Mouse (Mus musculus) CH12.LX (cell line): ENCODE measurements around the gene Gm20388. TPM values are rescaled to one million over a fixed set of nuclear protein-coding genes. Genes with fewer than 3 reads are reported as not detected.

Experiments used
- DNase-seq: peaks from one replicate; pipeline ENCODE4 v3.0.0-alpha.2; 2013; ENCODE audit errors: extremely low read depth
- H3K27ac ChIP-seq: 2 replicates; pipeline ENCODE4 v1.5.1; 2012; ENCODE audit warnings: low read depth, mild to moderate bottlenecking, control low read depth, moderate library complexity; ENCODE audit not compliant: insufficient read depth
- H3K27me3 ChIP-seq: replicated peaks from 2 replicates; pipeline ENCODE3; 2012; ENCODE audit warnings: inconsistent platforms
- H3K36me3 ChIP-seq, 2 experiments: replicated peaks in 1 of 2; 2 replicates each; pipeline versions ENCODE3 to v1.6.1; 2012; ENCODE audit warnings: inconsistent platforms in 1 of 2, low read length in 1 of 2, mild to moderate bottlenecking in 1 of 2, mixed read lengths in 1 of 2, moderate library complexity in 1 of 2; ENCODE audit not compliant: control insufficient read depth in 1 of 2, insufficient read depth in 1 of 2
- H3K4me1 ChIP-seq, 2 experiments: 2 replicates each; pipeline ENCODE4 v1.6.1; 2012; ENCODE audit warnings: inconsistent platforms in 1 of 2, moderate library complexity in 1 of 2; ENCODE audit not compliant: insufficient read depth in 2 of 2, control insufficient read depth in 1 of 2
- H3K4me2 ChIP-seq: 2 replicates; pipeline ENCODE4 v1.6.1; 2012; ENCODE audit warnings: low read depth, mild to moderate bottlenecking, control low read depth; ENCODE audit not compliant: poor library complexity, insufficient read depth, severe bottlenecking
- H3K4me3 ChIP-seq, 3 experiments: fragments of 150-350 bp in 1 of 3; sonication (generic) in 1 of 3; replicated peaks in 1 of 3; 2 replicates each; pipeline versions ENCODE3 to v1.5.1; 2011 to 2012; ENCODE audit warnings: low read depth in 2 of 3, low read length in 2 of 3, mild to moderate bottlenecking in 2 of 3, moderate library complexity in 2 of 3, control low read depth in 1 of 3, improper control_type of control experiment in 1 of 3, inconsistent platforms in 1 of 3, mixed read lengths in 1 of 3; ENCODE audit not compliant: poor library complexity in 1 of 3
- H3K79me2 ChIP-seq: replicated peaks from 2 replicates; pipeline ENCODE4 v1.6.1; 2012; ENCODE audit warnings: mild to moderate bottlenecking, moderate library complexity; ENCODE audit not compliant: control insufficient read depth, poor library complexity, insufficient read depth, severe bottlenecking; ENCODE audit errors: extremely low read depth
- H3K9ac ChIP-seq: 2 replicates; pipeline ENCODE4 v1.6.1; 2012; ENCODE audit warnings: low read depth, mild to moderate bottlenecking, control low read depth, moderate library complexity; ENCODE audit not compliant: insufficient read depth
- H3K9me3 ChIP-seq: replicated peaks from 2 replicates; pipeline ENCODE3; 2012; ENCODE audit warnings: low read length, inconsistent platforms, mixed read lengths
- CHD1 ChIP-seq: IDR thresholded peaks from 2 replicates; pipeline ENCODE4 v1.6.1; 2012; ENCODE audit warnings: low read depth, low read length, improper control_type of control experiment, inconsistent platforms
- CTCF ChIP-seq, 2 experiments: IDR thresholded peaks in 1 of 2; conservative IDR thresholded peaks in 1 of 2; 2 replicates each; pipeline ENCODE4 v1.5.1; 2011 to 2012; ENCODE audit warnings: low read depth in 2 of 2, low read length in 2 of 2, improper control_type of control experiment in 1 of 2, inconsistent platforms in 1 of 2, mild to moderate bottlenecking in 1 of 2, moderate library complexity in 1 of 2
- E2F4 ChIP-seq: IDR thresholded peaks from 2 replicates; pipeline ENCODE4 v1.6.1; 2011; ENCODE audit warnings: low read depth, low read length, improper control_type of control experiment; ENCODE audit not compliant: insufficient replicate concordance
- ELF1 ChIP-seq: IDR thresholded peaks from 2 replicates; pipeline ENCODE4 v1.6.1; 2014; ENCODE audit warnings: low read depth, mild to moderate bottlenecking, inconsistent platforms, low read length, improper control_type of control experiment
- ETS1 ChIP-seq: conservative IDR thresholded peaks from 2 replicates; pipeline ENCODE4 v1.6.1; 2012; ENCODE audit warnings: low read depth, mild to moderate bottlenecking, inconsistent platforms, low read length, improper control_type of control experiment, moderate library complexity
- GABPA ChIP-seq: IDR thresholded peaks from 2 replicates; pipeline ENCODE4 v1.6.1; 2012; ENCODE audit warnings: low read depth, low read length, improper control_type of control experiment, inconsistent platforms; ENCODE audit not compliant: insufficient replicate concordance
- JUND ChIP-seq: conservative IDR thresholded peaks from 2 replicates; pipeline ENCODE4 v1.6.1; 2011; ENCODE audit warnings: low read depth, low read length, improper control_type of control experiment
- KAT2A ChIP-seq: IDR thresholded peaks from 2 replicates; pipeline ENCODE4 v1.6.1; 2012; ENCODE audit warnings: low read length, improper control_type of control experiment, inconsistent platforms; ENCODE audit not compliant: insufficient replicate concordance
- MEF2A ChIP-seq: IDR thresholded peaks from 2 replicates; pipeline ENCODE4 v1.6.1; 2014; ENCODE audit warnings: low read depth, mild to moderate bottlenecking, inconsistent platforms, low read length, improper control_type of control experiment, borderline replicate concordance
- MYC ChIP-seq: IDR thresholded peaks from 2 replicates; pipeline ENCODE4 v1.6.1; 2011; ENCODE audit warnings: low read depth, mild to moderate bottlenecking, improper control_type of control experiment, low read length
- NELFE ChIP-seq: IDR thresholded peaks from 2 replicates; pipeline ENCODE4 v1.6.1; 2011; ENCODE audit warnings: low read depth, low read length, improper control_type of control experiment
- NRF1 ChIP-seq: IDR thresholded peaks from 2 replicates; pipeline ENCODE4 v1.6.1; 2014; ENCODE audit warnings: low read depth, mild to moderate bottlenecking, inconsistent platforms, low read length, improper control_type of control experiment, moderate library complexity
- POLR2AphosphoS2 ChIP-seq: IDR thresholded peaks from 2 replicates; pipeline ENCODE4 v1.6.1; 2011; ENCODE audit warnings: low read depth, low read length, improper control_type of control experiment
- RAD21 ChIP-seq: IDR thresholded peaks from 2 replicates; pipeline ENCODE4 v1.6.1; 2011; ENCODE audit warnings: low read depth, mild to moderate bottlenecking, low read length, improper control_type of control experiment, moderate library complexity
- SIN3A ChIP-seq: IDR thresholded peaks from 2 replicates; pipeline ENCODE4 v1.6.1; 2012; ENCODE audit warnings: low read length, improper control_type of control experiment, inconsistent platforms
- TBP ChIP-seq: conservative IDR thresholded peaks from 2 replicates; pipeline ENCODE4 v1.6.1; 2011; ENCODE audit warnings: low read depth, low read length, improper control_type of control experiment
- TCF12 ChIP-seq: IDR thresholded peaks from 2 replicates; pipeline ENCODE4 v1.6.1; 2014; ENCODE audit warnings: low read depth, mild to moderate bottlenecking, inconsistent platforms, low read length, improper control_type of control experiment
- USF1 ChIP-seq: IDR thresholded peaks from 2 replicates; pipeline ENCODE4 v1.6.1; 2014; ENCODE audit warnings: low read depth, mild to moderate bottlenecking, inconsistent platforms, low read length, improper control_type of control experiment
- USF2 ChIP-seq: conservative IDR thresholded peaks from 2 replicates; pipeline ENCODE4 v1.6.1; 2011; ENCODE audit warnings: low read depth, low read length, improper control_type of control experiment
- ZKSCAN1 ChIP-seq: IDR thresholded peaks from 2 replicates; pipeline ENCODE4 v1.6.1; 2012; ENCODE audit warnings: low read depth, inconsistent platforms, low read length, improper control_type of control experiment, borderline replicate concordance
- ZMIZ1 ChIP-seq: IDR thresholded peaks from 2 replicates; pipeline ENCODE4 v1.6.1; 2012; ENCODE audit warnings: low read depth, mild to moderate bottlenecking, inconsistent platforms, low read length, improper control_type of control experiment
- ZNF384 ChIP-seq: IDR thresholded peaks from 2 replicates; pipeline ENCODE4 v1.6.1; 2012; ENCODE audit warnings: low read depth, low read length, improper control_type of control experiment, inconsistent platforms
- dilution Hi-C: fragments of 300-500 bp; cut with MboI; formaldehyde crosslinking; loops from 2 replicates; pipeline ENCODE4 v1.14.3; 2020; ENCODE audit warnings: low sequenced_read_pairs; ENCODE audit not compliant: extremely low pct_unique_long_range_greater_than_20kb, extremely low pct_ligation_motif_present
- in situ Hi-C: fragments of 300-500 bp; cut with MboI; formaldehyde crosslinking; loops from 3 replicates; pipeline ENCODE4 v1.14.3; 2019; ENCODE audit warnings: low sequenced_read_pairs, low pct_ligation_motif_present, low pct_unique_long_range_greater_than_20kb, mixed read lengths
- polyA plus RNA-seq: library from polyadenylated mRNA; unstranded; fragments of >175 nt; gene quantifications from 2 replicates; pipeline ENCODE4 v1.2.1, GENCODE M21; 2012; ENCODE audit warnings: low read depth; ENCODE audit not compliant: insufficient read length
- total RNA-seq, 2 experiments: library from RNA; depleted of rRNA; stranded (reverse); fragments of 300-350 nt in 1 of 2; fragments of >200 nt in 1 of 2; gene quantifications; 2 replicates each; pipeline ENCODE4 v1.2.3; 2012 to 2014

Gene Gm20388
- total and polyA plus RNA-seq, 3 experiments: 14.8 to 26.3 (median 22.2) TPM

DNA sequence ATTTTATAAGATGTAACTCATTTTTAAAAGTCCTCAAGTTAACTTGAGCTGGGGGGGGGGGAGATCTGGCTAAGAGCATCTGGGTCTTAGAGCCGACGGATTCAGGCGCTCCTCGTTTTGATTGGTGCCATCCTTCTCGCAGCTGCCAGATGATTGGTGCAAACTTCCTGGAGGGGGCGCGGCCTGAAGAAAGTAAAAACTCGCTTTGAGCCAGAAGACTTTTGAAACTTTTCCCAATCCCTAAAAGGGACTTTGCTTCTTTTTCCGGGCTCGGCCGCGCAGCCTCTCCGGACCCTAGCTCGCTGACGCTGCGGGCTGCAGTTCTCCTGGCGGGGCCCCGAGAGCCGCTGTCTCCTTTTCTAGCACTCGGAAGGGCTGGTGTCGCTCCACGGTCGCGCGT, 1205.3 kb downstream of the Gm20388 start, which contains the start of gene Foxc2:
TSS of gene Foxc2 (plus strand) at position 224 of the 400 bp plus-strand sequence.
- Histone ChIP-seq H3K79me2 (no peaks in the 10 kb centered on the region), H3K27me3 (peaks cover 27% of the 10 kb centered on the region), H3K4me3 (no peak within 1 kb of the TSS), H3K9me3 (peaks cover 28% of the 10 kb centered on the region), H3K36me3 (no peaks in the 10 kb centered on the region), H3K4me1 (peaks cover 0 to 10% of the 10 kb centered on the region in 2 experiments; a peak in 2 of 4 replicates), H3K27ac (no peak within 1 kb of the TSS), H3K4me2 (no peak within 1 kb of the TSS), H3K9ac (no peak within 1 kb of the TSS)
- in situ Hi-C loops: loop anchor here (5.0 kb wide), 1 partner anchor 96 kb away; no protein-coding TSS in a partner anchor
- DNase-seq: no peak
- no peak for TF ChIP-seq ZNF384
- no peak for TF ChIP-seq MYC
- no peak for TF ChIP-seq ZKSCAN1
- TF ChIP-seq CTCF (conservative IDR thresholded peaks at IDR 0.05 in 1 of 2, IDR thresholded peaks at IDR 0.05 in 1 of 2; ENCODE audit: low read depth in 2 of 2, low read length in 2 of 2): no peak
- no peak for TF ChIP-seq ETS1
- TF ChIP-seq USF2: no peak
- TF ChIP-seq KAT2A: no peak
- TF ChIP-seq TCF12: no peak
- dilution Hi-C loops: no loop called here

DNA sequence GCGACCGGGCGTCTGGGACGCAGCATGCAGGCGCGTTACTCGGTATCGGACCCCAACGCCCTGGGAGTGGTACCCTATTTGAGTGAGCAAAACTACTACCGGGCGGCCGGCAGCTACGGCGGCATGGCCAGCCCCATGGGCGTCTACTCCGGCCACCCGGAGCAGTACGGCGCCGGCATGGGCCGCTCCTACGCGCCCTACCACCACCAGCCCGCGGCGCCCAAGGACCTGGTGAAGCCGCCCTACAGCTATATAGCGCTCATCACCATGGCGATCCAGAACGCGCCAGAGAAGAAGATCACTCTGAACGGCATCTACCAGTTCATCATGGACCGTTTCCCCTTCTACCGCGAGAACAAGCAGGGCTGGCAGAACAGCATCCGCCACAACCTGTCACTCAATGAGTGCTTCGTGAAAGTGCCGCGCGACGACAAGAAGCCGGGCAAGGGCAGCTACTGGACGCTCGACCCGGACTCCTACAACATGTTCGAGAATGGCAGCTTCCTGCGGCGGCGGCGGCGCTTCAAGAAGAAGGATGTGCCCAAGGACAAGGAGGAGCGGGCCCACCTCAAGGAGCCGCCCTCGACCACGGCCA, 1206.0 kb downstream of the Gm20388 start:
- no peak overlapping the region for H3K4me3 ChIP-seq

More for the DNA sequence above, 1206.0 kb downstream of the Gm20388 start:
- peaks cover 28% of the 10 kb centered on the region for H3K9me3 ChIP-seq
- in situ Hi-C loops: loop anchor here (5.0 kb wide), 1 partner anchor 96 kb away; no protein-coding TSS in a partner anchor
- no peak for DNase-seq
- dilution Hi-C loops: no loop called here
- no peaks in the 10 kb centered on the region for H3K79me2 ChIP-seq
- TF ChIP-seq NELFE (no peak), GABPA (no peak), CHD1 (no peak), SIN3A (no peak), RAD21 (no peak), TCF12 (no peak), TBP (no peak), ELF1 (no peak), CTCF (conservative IDR thresholded peaks at IDR 0.05 in 1 of 2, IDR thresholded peaks at IDR 0.05 in 1 of 2; ENCODE audit: low read depth in 2 of 2, low read length in 2 of 2) (no peak), JUND (no peak), KAT2A (no peak), E2F4 (no peak), NRF1 (no peak), ZMIZ1 (no peak), USF1 (no peak), MEF2A (no peak), POLR2AphosphoS2 (no peak)
- H3K36me3 ChIP-seq: no peaks in the 10 kb centered on the region
- peaks cover 34% of the 10 kb centered on the region for H3K27me3 ChIP-seq
- no peak overlapping the region for H3K27ac ChIP-seq
- no peak overlapping the region for H3K9ac ChIP-seq
- peaks cover under 1 to 3% of the 10 kb centered on the region in 2 experiments; a peak in 2 of 4 replicates for H3K4me1 ChIP-seq
- no peak overlapping the region for H3K4me2 ChIP-seq
